Mouse (Mus musculus) midbrain, embryonic 14.5 days (tissue): ENCODE results near the gene Atg2b. TPM values are rescaled to one million over a fixed set of nuclear protein-coding genes. Genes with fewer than 3 reads are reported as not detected.

ENCODE experiments used
- ATAC-seq: fragments of 200-750 bp; cut with Nextera tagmentation; 2 replicates; pipeline ENCODE4 v1.8.0; 2017; ENCODE audit warnings: moderate number of reproducible peaks, moderate library complexity; ENCODE audit not compliant: low FRiP score, low TSS enrichment
- DNase-seq: peaks from one replicate; pipeline ENCODE4 v3.0.0-alpha.2; 2015
- H3K27ac ChIP-seq: fragments of 300-500 bp; sonication (generic); replicated peaks from 2 replicates; pipeline ENCODE4 v1.5.1; 2014; ENCODE audit warnings: mild to moderate bottlenecking, low read depth, low read length, moderate library complexity
- H3K27me3 ChIP-seq: fragments of 300-500 bp; sonication (generic); 2 replicates; pipeline ENCODE4 v1.6.1; 2014; ENCODE audit warnings: low read length, control low read depth, mixed read lengths; ENCODE audit not compliant: control insufficient read depth, insufficient read depth
- H3K36me3 ChIP-seq: fragments of 300-500 bp; sonication (generic); 2 replicates; pipeline ENCODE4 v1.6.1; 2014; ENCODE audit warnings: low read length, control low read depth; ENCODE audit not compliant: control insufficient read depth, insufficient read depth
- H3K4me1 ChIP-seq: fragments of 300-500 bp; sonication (generic); 2 replicates; pipeline ENCODE4 v1.6.1; 2014; ENCODE audit warnings: mild to moderate bottlenecking, antibody characterized with exemption, low read length, control low read depth; ENCODE audit not compliant: control insufficient read depth, insufficient read depth
- H3K4me2 ChIP-seq: fragments of 300-500 bp; sonication (generic); 2 replicates; pipeline ENCODE4 v1.6.1; 2014; ENCODE audit warnings: mild to moderate bottlenecking, low read length, moderate library complexity
- H3K4me3 ChIP-seq: fragments of 300-500 bp; sonication (generic); replicated peaks from 2 replicates; pipeline ENCODE4 v1.5.1; 2014; ENCODE audit warnings: low read depth, low read length
- H3K9ac ChIP-seq: fragments of 300-500 bp; sonication (generic); replicated peaks from 2 replicates; pipeline ENCODE4 v1.6.1; 2014; ENCODE audit warnings: mild to moderate bottlenecking, low read length, moderate library complexity
- H3K9me3 ChIP-seq: fragments of 300-500 bp; sonication (generic); 2 replicates; pipeline ENCODE4 v1.6.1; 2016; ENCODE audit warnings: low read length, control low read depth, mixed read lengths; ENCODE audit not compliant: control insufficient read depth
- WGBS: fragments of 180-500 bp; shearing (Covaris S2); extraction: QIAGEN DNeasy Blood & Tissue Kit; methylation state at CpG from one replicate; pipeline ENCODE4 v1.1.7; 2014; 5-methylcytosine and 5-hydroxymethylcytosine counted together
- polyA plus RNA-seq: library from polyadenylated mRNA; unstranded; fragments of >200 nt; fragmentation: Nextera tagmentation; extraction: Ambion mirVana; gene quantifications from 2 replicates; pipeline ENCODE4 v1.2.1, GENCODE M21; 2014

Gene Atg2b
- polyA plus RNA-seq, 1 experiment from 2014 or later = 21.8 TPM

- H3K9ac ChIP-seq = no peak overlapping the region
Observed at GRCm38 (mm10) chr12:105721452-105722132, 36.6 kb upstream of the Atg2b start.

GRCm38 (mm10) chr12:105720196-105720595, 35.2 kb upstream of the Atg2b start:
- no peak overlapping the region for H3K27ac ChIP-seq
- no peak overlapping the region for H3K9ac ChIP-seq
- H3K9me3 ChIP-seq = no peaks in the 10 kb centered on the region
- H3K27me3 ChIP-seq = no peaks in the 10 kb centered on the region
- no peak overlapping the region for H3K4me3 ChIP-seq
- ATAC-seq = no peak
- H3K4me2 ChIP-seq = no peak overlapping the region
- WGBS = 68% methylated on average over 3 of the region's 3 CpGs
- DNase-seq = no peak
- H3K4me1 ChIP-seq = peaks cover 13% of the 10 kb centered on the region; the same call in 1 of the 2 replicates
- no peaks in the 10 kb centered on the region for H3K36me3 ChIP-seq

More at GRCm38 (mm10) chr12:105721452-105722132, 36.6 kb upstream of the Atg2b start:
- peaks cover 13% of the 10 kb centered on the region; the same call in 1 of the 2 replicates for H3K4me1 ChIP-seq
- 34% methylated on average over 14 of the region's 14 CpGs for WGBS
- DNase-seq (peak; percentile 78), ATAC-seq (peak; percentile 31; the same call in 1 of the 2 replicates)
- H3K36me3 ChIP-seq = no peaks in the 10 kb centered on the region
- H3K9me3 ChIP-seq = no peaks in the 10 kb centered on the region
- H3K27ac ChIP-seq = peak overlapping the region; percentile 81
- H3K27me3 ChIP-seq = no peaks in the 10 kb centered on the region
- peak overlapping the region; percentile 30 for H3K4me2 ChIP-seq
- no peak overlapping the region for H3K4me3 ChIP-seq

GRCm38 (mm10) chr12:105718616-105719015, 33.6 kb upstream of the Atg2b start:
- H3K4me1 ChIP-seq = peaks cover 13% of the 10 kb centered on the region; the same call in 1 of the 2 replicates
- 70% methylated on average over 17 of the region's 17 CpGs for WGBS
- ATAC-seq (no peak), DNase-seq (peak; percentile 43)
- H3K4me3 ChIP-seq = no peak overlapping the region
- H3K9ac ChIP-seq = no peak overlapping the region
- H3K27ac ChIP-seq = no peak overlapping the region
- no peaks in the 10 kb centered on the region for H3K27me3 ChIP-seq
- no peaks in the 10 kb centered on the region for H3K36me3 ChIP-seq
- H3K9me3 ChIP-seq = no peaks in the 10 kb centered on the region
- 0 out of 2 replicates have a peak overlapping the region, but pooled peaks have one; percentile 17 for H3K4me2 ChIP-seq

- WGBS = 10% methylated on average over 22 of the region's 22 CpGs
- peak; percentile 37; the same call in 1 of the 2 replicates for ATAC-seq
- H3K36me3 ChIP-seq = peaks cover 12% of the 10 kb centered on the region
- H3K4me2 ChIP-seq = 0 out of 2 replicates have a peak within 1 kb of the TSS, but pooled peaks have one; percentile 6
- H3K4me3 ChIP-seq = no peak within 1 kb of the TSS
- H3K27ac ChIP-seq = no peak within 1 kb of the TSS
- peaks cover 3% of the 10 kb centered on the region; the same call in 1 of the 2 replicates for H3K4me1 ChIP-seq
- H3K9me3 ChIP-seq = no peaks in the 10 kb centered on the region
- H3K9ac ChIP-seq = no peak within 1 kb of the TSS
- no peaks in the 10 kb centered on the region for H3K27me3 ChIP-seq
- peak; percentile 45 for DNase-seq
Observed at GRCm38 (mm10) chr12:105705799-105706487, 20.9 kb upstream of the Atg2b start, which contains the start of gene Ak7. Gene Ak7 (plus strand): TSS chr12:105705976.

- Histone ChIP-seq H3K27me3 (no peaks in the 10 kb centered on the region), H3K9ac (no peak overlapping the region), H3K4me1 (peaks cover under 1% of the 10 kb centered on the region; the same call in 1 of the 2 replicates), H3K9me3 (no peaks in the 10 kb centered on the region), H3K27ac (no peak overlapping the region), H3K4me3 (no peak overlapping the region), H3K36me3 (peaks cover 34% of the 10 kb centered on the region), H3K4me2 (no peak overlapping the region)
- DNase-seq = no peak
- WGBS = 94% methylated on average over 12 of the region's 12 CpGs
- ATAC-seq = no peak
Observed at GRCm38 (mm10) chr12:105700433-105700832, 15.4 kb upstream of the Atg2b start.

GRCm38 (mm10) chr12:105697104-105697780, 12.2 kb upstream of the Atg2b start:
- H3K9me3 ChIP-seq = no peaks in the 10 kb centered on the region

GRCm38 (mm10) chr12:105695848-105696247, 10.8 kb upstream of the Atg2b start:
- DNase-seq (no peak), ATAC-seq (no peak)

More at GRCm38 (mm10) chr12:105697104-105697780, 12.2 kb upstream of the Atg2b start:
- Histone ChIP-seq H3K9ac (no peak overlapping the region), H3K27ac (no peak overlapping the region), H3K4me3 (no peak overlapping the region), H3K4me2 (no peak overlapping the region), H3K27me3 (no peaks in the 10 kb centered on the region), H3K4me1 (no peaks in the 10 kb centered on the region), H3K36me3 (peaks cover 40% of the 10 kb centered on the region)
- 95% methylated on average over 8 of the region's 8 CpGs for WGBS
- DNase-seq = no peak
- no peak for ATAC-seq

GRCm38 (mm10) chr12:105694021-105694420, 9.0 kb upstream of the Atg2b start:
- DNase-seq = no peak
- H3K27ac ChIP-seq = no peak overlapping the region

More at GRCm38 (mm10) chr12:105695848-105696247, 10.8 kb upstream of the Atg2b start:
- Histone ChIP-seq H3K27ac (no peak overlapping the region), H3K4me3 (no peak overlapping the region), H3K4me2 (no peak overlapping the region), H3K36me3 (peaks cover 38% of the 10 kb centered on the region), H3K9me3 (no peaks in the 10 kb centered on the region), H3K4me1 (no peaks in the 10 kb centered on the region), H3K9ac (no peak overlapping the region), H3K27me3 (no peaks in the 10 kb centered on the region)
- 87% methylated on average over 7 of the region's 7 CpGs for WGBS

More at GRCm38 (mm10) chr12:105694021-105694420, 9.0 kb upstream of the Atg2b start:
- H3K4me3 ChIP-seq = no peak overlapping the region
- H3K36me3 ChIP-seq = peaks cover 32% of the 10 kb centered on the region
- H3K9me3 ChIP-seq = no peaks in the 10 kb centered on the region
- no peak for ATAC-seq
- H3K9ac ChIP-seq = no peak overlapping the region
- no peaks in the 10 kb centered on the region for H3K27me3 ChIP-seq
- 98% methylated on average over 2 of the region's 2 CpGs for WGBS
- H3K4me1 ChIP-seq = no peaks in the 10 kb centered on the region
- H3K4me2 ChIP-seq = no peak overlapping the region
